Mouse (Mus musculus): Measurements from ENCODE around the gene Gm49320. TPM values are rescaled to one million over a fixed set of nuclear protein-coding genes. Genes with fewer than 3 reads are reported as not detected.

Gm49320 gene
- polyA plus RNA-seq, 1 experiment from 2014 or later: not detected

GRCm38 (mm10) chr8:4213210-4214005 lies 25.3 kb upstream of the Gm49320 start:
- H3K4me2 ChIP-seq (ENCODE audit: low read depth, low read length): peak overlapping the region; percentile 71

GRCm38 (mm10) chr8:4214006-4214980 lies 24.4 kb upstream of the Gm49320 start:
- TF ChIP-seq EP300 (IDR thresholded peaks at IDR 0.05; ENCODE audit: low read depth): no peak
- no peak for TF ChIP-seq CTCF (IDR thresholded peaks at IDR 0.05; ENCODE audit: low read depth)
- Histone ChIP-seq H3K27ac (ENCODE audit: low read depth) (no peak overlapping the region), H3K9ac (replicated peaks) (no peak overlapping the region)

More at GRCm38 (mm10) chr8:4213210-4214005, 25.3 kb upstream of the Gm49320 start:
- peak; percentile 59 for DNase-seq
- WGBS (ENCODE audit: insufficient replicate concordance): 3% methylated on average over 18 of the region's 18 CpGs
- H3K4me1 ChIP-seq (ENCODE audit: insufficient read depth): peaks cover 28% of the 10 kb centered on the region
- peak overlapping the region; percentile 45 for H3K4me3 ChIP-seq (ENCODE audit: low read depth, low read length)
- H3K9me3 ChIP-seq (ENCODE audit: low read length): no peaks in the 10 kb centered on the region
- TF ChIP-seq CTCF (IDR thresholded peaks at IDR 0.05; ENCODE audit: low read depth): no peak
- TF ChIP-seq EP300 (IDR thresholded peaks at IDR 0.05; ENCODE audit: low read depth): no peak
- H3K27me3 ChIP-seq (ENCODE audit: insufficient read depth, low read length): peaks cover 46% of the 10 kb centered on the region
- H3K36me3 ChIP-seq (replicated peaks; ENCODE audit: insufficient read depth, low read length): no peaks in the 10 kb centered on the region
- H3K27ac ChIP-seq (ENCODE audit: low read depth): no peak overlapping the region
- peak overlapping the region; percentile 57; the same call in 1 of the 2 replicates for H3K9ac ChIP-seq (replicated peaks)
- ATAC-seq: peak; percentile 60

GRCm38 (mm10) chr8:4216296-4216695 lies 22.4 kb upstream of the Gm49320 start:
- H3K27ac ChIP-seq (ENCODE audit: low read depth): no peak overlapping the region
- peaks cover 28% of the 10 kb centered on the region for H3K4me1 ChIP-seq (ENCODE audit: insufficient read depth)
- DNase-seq (no peak), ATAC-seq (no peak)
- no peak for TF ChIP-seq CTCF (IDR thresholded peaks at IDR 0.05; ENCODE audit: low read depth)
- no peak for TF ChIP-seq EP300 (IDR thresholded peaks at IDR 0.05; ENCODE audit: low read depth)
- H3K4me3 ChIP-seq (ENCODE audit: low read depth, low read length): peak overlapping the region; percentile 40; the same call in 1 of the 2 replicates
- H3K36me3 ChIP-seq (replicated peaks; ENCODE audit: insufficient read depth, low read length): no peaks in the 10 kb centered on the region
- no peak overlapping the region for H3K4me2 ChIP-seq (ENCODE audit: low read depth, low read length)
- no peak overlapping the region for H3K9ac ChIP-seq (replicated peaks)
- peaks cover 46% of the 10 kb centered on the region for H3K27me3 ChIP-seq (ENCODE audit: insufficient read depth, low read length)
- no peaks in the 10 kb centered on the region for H3K9me3 ChIP-seq (ENCODE audit: low read length)
- WGBS (ENCODE audit: insufficient replicate concordance): 21% methylated on average over 18 of the region's 18 CpGs

More at GRCm38 (mm10) chr8:4214006-4214980, 24.4 kb upstream of the Gm49320 start:
- Histone ChIP-seq H3K36me3 (replicated peaks; ENCODE audit: insufficient read depth, low read length) (no peaks in the 10 kb centered on the region), H3K4me3 (ENCODE audit: low read depth, low read length) (peak overlapping the region; percentile 45), H3K4me2 (ENCODE audit: low read depth, low read length) (peak overlapping the region; percentile 71), H3K27me3 (ENCODE audit: insufficient read depth, low read length) (peaks cover 46% of the 10 kb centered on the region), H3K4me1 (ENCODE audit: insufficient read depth) (peaks cover 28% of the 10 kb centered on the region), H3K9me3 (ENCODE audit: low read length) (no peaks in the 10 kb centered on the region)
- whole genome bisulfite sequencing (ENCODE audit: insufficient replicate concordance): 6% methylated on average over 33 of the region's 33 CpGs
- DNase-seq: peak; percentile 72
- peak; percentile 77 for ATAC-seq

- Histone ChIP-seq H3K4me2 (ENCODE audit: low read depth, low read length) (peak within 1 kb of the TSS; percentile 66), H3K36me3 (replicated peaks; ENCODE audit: insufficient read depth, low read length) (no peaks in the 10 kb centered on the region), H3K9ac (replicated peaks) (no peak within 1 kb of the TSS), H3K4me1 (ENCODE audit: insufficient read depth) (peaks cover 28% of the 10 kb centered on the region), H3K9me3 (ENCODE audit: low read length) (no peaks in the 10 kb centered on the region), H3K27me3 (ENCODE audit: insufficient read depth, low read length) (peaks cover 46% of the 10 kb centered on the region), H3K27ac (ENCODE audit: low read depth) (no peak within 1 kb of the TSS), H3K4me3 (ENCODE audit: low read depth, low read length) (peak within 1 kb of the TSS; percentile 40)
- DNase-seq (no peak), ATAC-seq (no peak)
- WGBS (ENCODE audit: insufficient replicate concordance): 3% methylated on average over 41 of the region's 44 CpGs
- TF ChIP-seq CTCF (IDR thresholded peaks at IDR 0.05; ENCODE audit: low read depth): no peak
- TF ChIP-seq EP300 (IDR thresholded peaks at IDR 0.05; ENCODE audit: low read depth): no peak
Observed at GRCm38 (mm10) chr8:4216791-4217621, 21.7 kb upstream of the Gm49320 start, which contains the start of gene Prr36. Prr36 (minus strand) TSS chr8:4217459.

GRCm38 (mm10) chr8:4219617-4220016 lies 19.0 kb upstream of the Gm49320 start:
- no peak overlapping the region for H3K4me3 ChIP-seq (ENCODE audit: low read depth, low read length)
- H3K4me1 ChIP-seq (ENCODE audit: insufficient read depth): peaks cover 14% of the 10 kb centered on the region; the same call in 1 of the 2 replicates
- DNase-seq (no peak), ATAC-seq (no peak)
- H3K9ac ChIP-seq (replicated peaks): no peak overlapping the region
- H3K27ac ChIP-seq (ENCODE audit: low read depth): no peak overlapping the region
- H3K36me3 ChIP-seq (replicated peaks; ENCODE audit: insufficient read depth, low read length): no peaks in the 10 kb centered on the region
- TF ChIP-seq CTCF (IDR thresholded peaks at IDR 0.05; ENCODE audit: low read depth): no peak
- no peak for TF ChIP-seq EP300 (IDR thresholded peaks at IDR 0.05; ENCODE audit: low read depth)
- no peak overlapping the region for H3K4me2 ChIP-seq (ENCODE audit: low read depth, low read length)
- 85% methylated on average over 3 of the region's 3 CpGs for whole genome bisulfite sequencing (ENCODE audit: insufficient replicate concordance)
- peaks cover 37% of the 10 kb centered on the region for H3K27me3 ChIP-seq (ENCODE audit: insufficient read depth, low read length)
- no peaks in the 10 kb centered on the region for H3K9me3 ChIP-seq (ENCODE audit: low read length)

All from liver, postnatal 0 days (tissue).